Mouse (Mus musculus) cerebellum, adult 2 months (tissue): Measurements from ENCODE around the gene Gm5788.
"Not testable (repeated sequence)": the region's sequence is repeated elsewhere in the genome, so short reads cannot be mapped to it uniquely, and the experiment has no call there.

ENCODE experiments used
- CTCF ChIP-seq: fragments of 200-500 bp; IDR thresholded peaks from 2 replicates; pipeline ENCODE4 v1.5.1; 2011; ENCODE audit warnings: low read depth, mild to moderate bottlenecking, control low read depth, low read length, moderate library complexity, borderline replicate concordance; ENCODE audit not compliant: insufficient read depth
- POLR2A ChIP-seq: fragments of 200-500 bp; IDR thresholded peaks from 2 replicates; pipeline ENCODE4 v1.6.1; 2011; ENCODE audit warnings: low read length, control low read depth, borderline replicate concordance; ENCODE audit not compliant: insufficient read depth

DNA sequence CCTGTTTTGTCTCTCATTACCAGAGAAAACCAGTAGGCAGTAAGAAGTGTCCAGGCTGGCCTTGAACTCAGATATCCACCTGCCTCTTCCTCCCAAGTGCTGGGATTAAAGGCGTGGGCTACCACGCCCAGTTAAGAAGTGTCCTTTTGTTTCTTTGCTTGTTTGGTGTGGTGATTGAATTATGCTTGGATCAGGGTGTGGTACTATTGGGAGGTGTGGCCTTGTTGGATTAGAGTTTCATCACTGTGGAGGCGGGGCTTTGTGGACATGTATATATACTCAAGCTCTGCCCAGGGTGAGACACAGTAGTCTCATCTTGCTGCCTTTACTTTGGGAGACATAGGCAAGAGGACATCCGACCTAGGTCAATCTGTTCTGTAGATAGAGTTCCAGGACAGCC, 19.5 kb downstream of the Gm5788 start, which contains the start of gene Gm8300:
- not testable (repeated sequence) for TF ChIP-seq CTCF, POLR2A
